7 mouse cellular contexts compared by ENCODE assay signal in the genomic region with DNA sequence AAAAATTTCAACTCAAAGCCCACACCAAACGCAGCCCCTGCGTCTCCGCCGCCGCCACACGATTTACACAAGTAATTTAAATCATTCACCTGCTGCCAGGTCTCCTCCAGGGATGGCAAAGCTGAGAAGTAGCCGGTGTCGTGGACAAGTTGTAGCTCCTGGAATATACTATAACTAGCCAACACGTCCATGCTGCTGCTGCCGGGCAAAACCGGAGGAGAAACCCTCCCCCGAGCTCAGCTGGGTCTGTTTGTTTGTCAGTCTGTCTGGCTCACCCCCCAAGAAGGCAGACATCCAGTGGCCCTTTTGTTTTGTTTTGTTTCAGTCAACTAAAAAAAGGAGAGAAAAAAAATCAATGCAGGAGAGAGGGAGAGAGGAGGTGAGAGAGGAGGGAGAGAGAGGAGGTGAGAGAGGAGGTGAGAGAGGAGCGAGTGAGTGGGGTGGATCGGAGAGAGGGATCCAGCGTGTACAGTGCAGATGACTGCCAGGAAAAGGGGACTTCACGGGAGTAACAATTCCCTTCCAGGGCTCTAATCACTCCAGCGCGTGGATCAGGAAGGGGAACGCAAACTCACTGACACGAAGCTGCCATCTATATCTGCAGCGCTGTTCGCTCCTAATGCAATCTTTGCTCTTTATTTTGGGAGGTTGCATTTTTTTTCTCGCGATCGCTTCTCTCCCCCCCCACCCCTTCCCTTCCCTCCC. TPM values are rescaled to one million over a fixed set of nuclear protein-coding genes. Genes with fewer than 3 reads are reported as not detected.
DNase-seq lines count a peak whose midpoint lies in the region; ATAC-seq and TF ChIP-seq lines count a peak whose summit lies in the region.

No protein-coding gene starts in this region.

- ATAC-seq in common myeloid progenitor, adult 5-6 weeks (replicated peaks; ENCODE audit: low read depth, poor library complexity, severe bottlenecking), result 0 out of 2 replicates have a peak, but pooled peaks have one; percentile 0
- peak; percentile 46 for ATAC-seq in heart, embryonic 11.5 days (replicated peaks; ENCODE audit: insufficient number of reproducible peaks, low FRiP score, low TSS enrichment)
- ATAC-seq in kidney, embryonic 15.5 days (replicated peaks; ENCODE audit: low FRiP score), result peak; percentile 50
- ATAC-seq in limb, embryonic 14.5 days (ENCODE audit: low FRiP score, low read depth), result peak; percentile 16
- ATAC-seq in midbrain, embryonic 15.5 days (replicated peaks), result peak; percentile 72
- peak; percentile 27; the same call in 1 of the 2 replicates for ATAC-seq in stomach, embryonic 15.5 days (ENCODE audit: insufficient read depth, low FRiP score, low read depth)

- DNase-seq in adrenal gland, postnatal 25 days, result peak; percentile 30
- no peak for DNase-seq in limb, embryonic 14.5 days (ENCODE audit: low spot score)

- WGBS in heart, embryonic 11.5 days (ENCODE audit: insufficient replicate concordance), result under 1% methylated on average over 25 of the region's 25 CpGs
- under 1% methylated on average over 25 of the region's 25 CpGs for WGBS in kidney, embryonic 15.5 days
- under 1% methylated on average over 25 of the region's 25 CpGs for WGBS in limb, embryonic 14.5 days
- WGBS in midbrain, embryonic 15.5 days, result under 1% methylated on average over 25 of the region's 25 CpGs
- WGBS in stomach, embryonic 15.5 days, result under 1% methylated on average over 25 of the region's 25 CpGs

- H3K27me3 ChIP-seq in heart, embryonic 11.5 days (ENCODE audit: control insufficient read depth, insufficient read depth, low read length), result no peaks in the 10 kb centered on the region
- H3K27me3 ChIP-seq in kidney, embryonic 15.5 days, result no peaks in the 10 kb centered on the region
- H3K27me3 ChIP-seq in limb, embryonic 14.5 days (ENCODE audit: control insufficient read depth, insufficient read depth, low read length), result no peaks in the 10 kb centered on the region
- H3K27me3 ChIP-seq in midbrain, embryonic 15.5 days (replicated peaks), result no peaks in the 10 kb centered on the region
- no peaks in the 10 kb centered on the region for H3K27me3 ChIP-seq in stomach, embryonic 15.5 days (replicated peaks)

- 0 out of 2 replicates have a peak, but pooled peaks cover 3% of the 10 kb centered on the region for H3K4me1 ChIP-seq in heart, embryonic 11.5 days (ENCODE audit: control insufficient read depth, insufficient read depth, low read length)
- peaks cover 33% of the 10 kb centered on the region for H3K4me1 ChIP-seq in kidney, embryonic 15.5 days
- H3K4me1 ChIP-seq in limb, embryonic 14.5 days (ENCODE audit: control insufficient read depth, insufficient read depth, low read length), result peaks cover 21% of the 10 kb centered on the region
- H3K4me1 ChIP-seq in midbrain, embryonic 15.5 days, result peaks cover 38% of the 10 kb centered on the region
- H3K4me1 ChIP-seq in stomach, embryonic 15.5 days, result peaks cover 11% of the 10 kb centered on the region; the same call in 1 of the 2 replicates

- peak overlapping the region; percentile 84 for H3K4me2 ChIP-seq in heart, embryonic 11.5 days
- H3K4me2 ChIP-seq in kidney, embryonic 15.5 days, result peak overlapping the region; percentile 73
- H3K4me2 ChIP-seq in limb, embryonic 14.5 days (replicated peaks; ENCODE audit: low read depth, low read length, severe bottlenecking), result peak overlapping the region; percentile 57
- H3K4me2 ChIP-seq in midbrain, embryonic 15.5 days, result peak overlapping the region; percentile 76
- H3K4me2 ChIP-seq in stomach, embryonic 15.5 days, result peak overlapping the region; percentile 57

- peak overlapping the region; percentile 100 for H3K27ac ChIP-seq in heart, embryonic 11.5 days (ENCODE audit: low read depth, low read length)
- peak overlapping the region; percentile 100 for H3K27ac ChIP-seq in kidney, embryonic 15.5 days
- peak overlapping the region; percentile 100 for H3K27ac ChIP-seq in limb, embryonic 14.5 days (replicated peaks; ENCODE audit: low read depth, low read length)
- H3K27ac ChIP-seq in midbrain, embryonic 15.5 days, result peak overlapping the region; percentile 100
- H3K27ac ChIP-seq in stomach, embryonic 15.5 days, result peak overlapping the region; percentile 100

- peak; percentile 61; the same call in 1 of the 2 replicates for TF ChIP-seq POLR2A in limb, embryonic 14.5 days (IDR thresholded peaks at IDR 0.05; ENCODE audit: borderline replicate concordance, extremely low read depth, insufficient read depth, insufficient read length)

- no peaks in the 10 kb centered on the region for H3K9me3 ChIP-seq in heart, embryonic 11.5 days (replicated peaks; ENCODE audit: control insufficient read depth, low read length)
- no peaks in the 10 kb centered on the region for H3K9me3 ChIP-seq in kidney, embryonic 15.5 days (replicated peaks)
- H3K9me3 ChIP-seq in limb, embryonic 14.5 days (ENCODE audit: control insufficient read depth, low read length), result no peaks in the 10 kb centered on the region
- H3K9me3 ChIP-seq in midbrain, embryonic 15.5 days, result no peaks in the 10 kb centered on the region
- no peaks in the 10 kb centered on the region for H3K9me3 ChIP-seq in stomach, embryonic 15.5 days

- H3K9ac ChIP-seq in heart, embryonic 11.5 days (ENCODE audit: low read depth, low read length), result peak overlapping the region; percentile 87
- peak overlapping the region; percentile 55 for H3K9ac ChIP-seq in kidney, embryonic 15.5 days
- peak overlapping the region; percentile 77 for H3K9ac ChIP-seq in limb, embryonic 14.5 days (ENCODE audit: low read depth, low read length, severe bottlenecking)
- peak overlapping the region; percentile 100 for H3K9ac ChIP-seq in midbrain, embryonic 15.5 days
- peak overlapping the region; percentile 72 for H3K9ac ChIP-seq in stomach, embryonic 15.5 days

- H3K4me3 ChIP-seq in heart, embryonic 11.5 days (ENCODE audit: low read depth, low read length), result peak overlapping the region; percentile 82
- H3K4me3 ChIP-seq in kidney, embryonic 15.5 days (replicated peaks), result peak overlapping the region; percentile 78
- peak overlapping the region; percentile 87 for H3K4me3 ChIP-seq in limb, embryonic 14.5 days (replicated peaks; ENCODE audit: low read length)
- H3K4me3 ChIP-seq in midbrain, embryonic 15.5 days, result peak overlapping the region; percentile 86
- peak overlapping the region; percentile 82 for H3K4me3 ChIP-seq in stomach, embryonic 15.5 days (replicated peaks)

- H3K36me3 ChIP-seq in heart, embryonic 11.5 days (ENCODE audit: control insufficient read depth, insufficient read depth, low read length), result no peaks in the 10 kb centered on the region
- H3K36me3 ChIP-seq in kidney, embryonic 15.5 days, result no peaks in the 10 kb centered on the region
- H3K36me3 ChIP-seq in limb, embryonic 14.5 days (ENCODE audit: control insufficient read depth, insufficient read depth, low read length), result no peaks in the 10 kb centered on the region
- no peaks in the 10 kb centered on the region for H3K36me3 ChIP-seq in midbrain, embryonic 15.5 days (replicated peaks)
- H3K36me3 ChIP-seq in stomach, embryonic 15.5 days, result no peaks in the 10 kb centered on the region

RNA-seq across cellular contexts. Expression of a gene that starts 1.1 kb away (rescaled TPM):
- 18.6 and 23.3 TPM in 2 replicates for total RNA-seq in adrenal gland, postnatal 25 days (2021)
- 5.1 and 6.4 TPM in 2 replicates for total RNA-seq in common myeloid progenitor, adult 5-6 weeks (2017)
- polyA plus RNA-seq in heart, embryonic 11.5 days (2014; fragmentation: Nextera tagmentation; extraction: Ambion mirVana), result 14.5 and 16.2 TPM in 2 replicates
- 23.3 and 23.9 TPM in 2 replicates for polyA plus RNA-seq in kidney, embryonic 15.5 days (2015; fragmentation: Nextera tagmentation; extraction: Ambion mirVana)
- 9.7 and 10.2 TPM in 2 replicates for polyA plus RNA-seq in limb, embryonic 14.5 days (2012; rRNA removed)
- 17.3 and 18.7 TPM in 2 replicates for polyA plus RNA-seq in limb, embryonic 14.5 days (2014; fragmentation: Nextera tagmentation; extraction: Ambion mirVana)
- polyA plus RNA-seq in midbrain, embryonic 15.5 days (2015; fragmentation: Nextera tagmentation; extraction: Ambion mirVana), result 117 and 118 TPM in 2 replicates
- 21.5 and 24.2 TPM in 2 replicates for polyA plus RNA-seq in stomach, embryonic 15.5 days (2015; fragmentation: Nextera tagmentation; extraction: Ambion mirVana)

Comparison
In these comparisons a context has a peak if more than half of its experiments do, and no peak if none do; other contexts are left out.
1. ATAC-seq: peak in every context shown above with its lines; median percentile 72 in midbrain, embryonic 15.5 days; 50 in kidney, embryonic 15.5 days; 46 in heart, embryonic 11.5 days; 27 in stomach, embryonic 15.5 days; 16 in limb, embryonic 14.5 days; 0 in common myeloid progenitor, adult 5-6 weeks.